Mouse (Mus musculus) bone marrow, adult 2 months (tissue): ENCODE results near the gene Mast4.

Experiments used
- CTCF ChIP-seq: fragments of 200-500 bp; IDR thresholded peaks from 2 replicates; pipeline ENCODE4 v1.5.1; 2011; ENCODE audit warnings: low read length, control low read depth; ENCODE audit not compliant: control insufficient read depth, insufficient read depth
- POLR2A ChIP-seq: fragments of 200-500 bp; IDR thresholded peaks from 2 replicates; pipeline ENCODE4 v1.6.1; 2011; ENCODE audit warnings: low read depth, mild to moderate bottlenecking, control low read depth, low read length, borderline replicate concordance; ENCODE audit not compliant: control insufficient read depth

DNA sequence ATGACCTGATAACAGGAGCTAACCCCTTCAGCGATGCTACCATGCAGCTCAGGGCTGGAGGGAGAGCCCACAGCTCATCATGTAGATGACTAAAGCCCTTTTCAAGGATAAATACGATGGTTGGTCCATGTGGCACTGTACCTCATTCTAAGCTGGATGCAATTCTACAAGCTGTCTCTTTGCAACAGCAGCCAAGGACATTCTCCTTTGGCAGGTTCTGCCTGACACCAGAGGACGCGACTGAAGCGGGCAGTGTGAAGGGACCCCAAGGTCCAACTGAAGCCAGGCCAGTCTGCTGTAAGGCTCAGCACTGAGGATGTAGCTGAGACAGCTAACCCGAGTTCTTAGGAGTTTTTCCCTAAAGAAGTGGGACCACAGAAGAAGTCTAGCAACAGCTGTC lies 576.3 kb downstream of the Mast4 start:
- TF ChIP-seq CTCF: no peak
- TF ChIP-seq POLR2A: no peak
